Mouse (Mus musculus): ENCODE results near the gene Foxp1. TPM values are rescaled to one million over a fixed set of nuclear protein-coding genes. Genes with fewer than 3 reads are reported as not detected.

Foxp1 gene
- total RNA-seq, 2 experiments from 2014 or later: 133 to 135 TPM

DNA sequence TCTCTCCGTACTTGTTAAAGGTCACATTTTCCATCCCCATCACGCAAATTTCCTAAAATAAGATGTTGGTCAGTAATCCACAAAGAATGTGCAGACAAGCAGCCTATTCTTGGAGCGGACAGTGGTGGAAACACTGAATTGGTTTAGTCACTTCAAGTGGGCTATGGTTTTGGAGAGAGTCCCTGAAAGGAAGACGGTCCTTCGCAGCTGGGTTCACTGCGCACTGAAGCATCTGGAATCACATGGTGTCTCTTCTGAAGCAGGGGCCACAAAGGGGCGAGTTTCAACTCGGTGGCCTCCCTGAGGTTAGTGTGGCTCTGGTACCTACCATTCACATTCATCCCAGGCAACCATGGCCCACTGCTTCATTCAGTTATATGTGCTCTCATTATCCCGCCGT, 588.1 kb downstream of the Foxp1 start:
- DNase-seq (ENCODE audit: low spot score in 2 of 2): no peak

DNA sequence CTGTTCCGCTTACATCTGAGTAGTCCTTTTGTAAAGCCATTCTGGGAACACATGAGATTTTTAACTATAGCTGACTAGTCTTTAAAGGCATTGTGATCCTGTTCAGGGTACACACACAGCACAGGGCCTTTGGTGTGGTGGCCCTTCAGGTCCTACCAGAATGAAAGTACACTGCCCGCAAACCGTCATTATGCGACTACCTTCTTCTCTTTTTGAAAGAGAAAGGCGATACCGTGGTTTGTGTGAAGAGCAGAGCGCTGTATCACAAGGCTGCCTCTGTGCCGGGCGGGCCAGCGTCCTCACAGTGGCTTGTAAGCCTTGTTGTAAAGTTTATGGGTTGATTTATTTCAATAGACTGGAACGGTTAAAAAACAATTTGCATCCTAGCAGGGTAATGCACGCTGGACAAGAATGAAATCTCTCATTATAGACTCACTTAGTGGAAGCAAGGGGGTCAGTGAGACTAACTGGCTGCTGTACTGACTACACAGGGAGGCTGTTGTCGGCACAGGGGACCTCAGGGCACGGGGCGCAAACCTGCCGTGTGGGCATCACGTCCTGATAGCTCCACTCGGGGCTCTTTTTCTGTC, 589.3 kb downstream of the Foxp1 start:
- no peak for DNase-seq (ENCODE audit: low spot score in 2 of 2)

DNA sequence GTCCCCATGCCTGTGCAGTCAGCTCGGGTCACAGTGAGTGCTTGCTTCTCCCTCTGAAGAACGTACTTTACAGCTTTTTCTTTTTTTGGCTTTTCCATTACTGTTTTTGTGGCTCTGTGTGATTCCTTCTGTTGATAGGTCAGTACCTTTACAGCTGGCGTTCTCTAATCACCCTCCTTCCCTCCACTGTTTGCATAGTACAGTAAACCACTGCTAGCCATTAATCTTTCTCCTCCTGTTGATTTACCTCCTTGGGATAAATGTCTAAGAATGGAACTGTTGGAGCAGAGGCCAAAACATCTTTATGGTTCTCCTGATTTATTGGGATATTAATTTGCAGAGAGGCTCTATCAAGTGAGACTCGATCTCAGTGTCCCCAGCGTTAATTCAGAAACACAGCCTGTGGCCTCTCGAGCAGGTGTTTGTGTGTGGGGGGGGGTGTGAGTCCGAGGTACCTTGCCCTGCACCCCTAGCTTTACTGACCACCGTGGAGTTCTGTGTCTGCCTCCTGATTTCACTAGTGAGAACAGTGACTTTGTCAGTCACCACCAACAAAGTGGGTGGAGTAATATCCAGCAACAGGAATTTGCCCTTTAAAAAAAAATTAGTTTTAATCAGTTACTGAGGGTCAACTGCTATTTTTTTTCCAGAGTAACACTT, 590.5 kb downstream of the Foxp1 start:
- no peak for DNase-seq (ENCODE audit: low spot score in 2 of 2)

- no peak for DNase-seq (ENCODE audit: low spot score in 2 of 2)
Observed at GRCm38 (mm10) chr6:98930652-98931300, 591.7 kb downstream of the Foxp1 start.

- no peak for DNase-seq (ENCODE audit: low spot score in 2 of 2)
Observed at GRCm38 (mm10) chr6:98928365-98928764, 594.2 kb downstream of the Foxp1 start.

GRCm38 (mm10) chr6:98901259-98901658, 621.3 kb downstream of the Foxp1 start:
- no peak for DNase-seq (ENCODE audit: low spot score in 2 of 2)

DNA sequence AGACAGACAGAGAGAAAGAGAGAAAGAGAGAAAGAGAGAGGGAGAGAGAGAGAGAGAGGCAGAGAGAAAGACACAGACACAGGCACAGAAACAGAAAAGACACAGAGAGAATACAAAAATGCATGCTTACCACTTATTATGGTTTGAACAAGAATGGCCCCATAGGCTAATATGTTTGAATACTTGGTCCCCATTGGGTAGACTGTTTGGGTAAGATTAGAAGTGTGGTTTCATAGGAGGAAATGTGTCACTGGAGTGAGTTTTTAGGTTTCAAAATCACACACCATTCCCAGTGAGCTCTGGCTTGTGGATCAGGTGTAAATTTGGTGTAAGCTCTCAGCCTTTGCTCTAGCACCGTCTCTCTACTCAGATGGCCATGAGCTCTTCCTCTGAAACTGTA, 644.3 kb downstream of the Foxp1 start:
- no peak for DNase-seq (ENCODE audit: low spot score in 2 of 2)

GRCm38 (mm10) chr6:98876401-98876800, 646.1 kb downstream of the Foxp1 start:
- DNase-seq (ENCODE audit: low spot score in 2 of 2): no peak

Small RNA genes lying within 50 kb of the gene (microRNA-seq; reads per million reads assigned to microRNA genes)
- gene Gm22328 (0 reads per million in 2 experiments), gene Gm49348 (0 reads per million in 2 experiments)

Other genes with a start within 250 kb of the Foxp1 start
- 10 to 100 TPM; 19.4 to 20.0 TPM for gene Eif4e3, start 144.1 kb upstream of the Foxp1 start, total RNA-seq (2021)
- 1 to 10 TPM; 7.2 to 8.7 TPM for gene Gm20696, start 144.1 kb upstream of the Foxp1 start, total RNA-seq (2021)
- gene Gpr27, start 170.0 kb upstream of the Foxp1 start, total RNA-seq (2021): 10 to 100 TPM; 39.9 to 47.2 TPM
- gene Prok2, start 203.7 kb upstream of the Foxp1 start, total RNA-seq (2021): under 1 TPM; 0.26 to 0.61 TPM

Measured in left cerebral cortex, adult 18-20 months (tissue).